Mouse (Mus musculus) bone marrow, adult 2 months (tissue): ENCODE results near the gene Anks1b.

Experiments
- CTCF ChIP-seq: fragments of 200-500 bp; IDR thresholded peaks from 2 replicates; pipeline ENCODE4 v1.5.1; 2011; ENCODE audit warnings: low read length, control low read depth; ENCODE audit not compliant: control insufficient read depth, insufficient read depth
- POLR2A ChIP-seq: fragments of 200-500 bp; IDR thresholded peaks from 2 replicates; pipeline ENCODE4 v1.6.1; 2011; ENCODE audit warnings: low read depth, mild to moderate bottlenecking, control low read depth, low read length, borderline replicate concordance; ENCODE audit not compliant: control insufficient read depth

GRCm38 (mm10) chr10:90708822-90709601, 835.7 kb downstream of the Anks1b start:
- TF ChIP-seq CTCF (no peak), POLR2A (no peak)
